Mouse (Mus musculus): ENCODE results near the gene Ror2.

- TF ChIP-seq CTCF (IDR thresholded peaks at IDR 0.05; ENCODE audit: extremely low read depth, insufficient read depth, low read length): no peak
- TF ChIP-seq POLR2A (IDR thresholded peaks at IDR 0.05; ENCODE audit: extremely low read depth, insufficient read depth, low read length): no peak
These were observed 129.0 kb downstream of the Ror2 start for GRCm38 (mm10) chr13:53156911-53157310.

Data from cortical plate, adult 2 months (tissue).